In genomic region chr2:153511562-153511961, GRCm38 (mm10) we compare ENCODE assay signal across 30 mouse cellular contexts. TPM values are rescaled to one million over a fixed set of nuclear protein-coding genes. Genes with fewer than 3 reads are reported as not detected.
DNase-seq lines count a peak whose midpoint lies in the region; ATAC-seq lines count a peak whose summit lies in the region.
"Had no signal": no experiment of that assay in that cellular context is flagged by ENCODE, and none has a peak within 500 bp of the region (broad histone marks: within the 10 kb centered on the region; RNA-seq: fewer than 3 reads in every experiment).

No protein-coding gene starts in this region.

- H3K36me3 ChIP-seq in hindbrain, embryonic 13.5 days: no peaks in the 10 kb centered on the region
- H3K36me3 ChIP-seq in hindbrain, embryonic 11.5 days (ENCODE audit: control insufficient read depth, insufficient read depth, low read length): no peaks in the 10 kb centered on the region
- no peaks in the 10 kb centered on the region for H3K36me3 ChIP-seq in embryonic facial prominence, embryonic 10.5 days (replicated peaks)
- H3K36me3 ChIP-seq: embryonic facial prominence, embryonic 15.5 days; limb, embryonic 10.5 days had no signal

- no peak overlapping the region for H3K4me3 ChIP-seq in hindbrain, embryonic 13.5 days
- no peak overlapping the region for H3K4me3 ChIP-seq in hindbrain, embryonic 11.5 days (ENCODE audit: low read depth, low read length)
- no peak overlapping the region for H3K4me3 ChIP-seq in embryonic facial prominence, embryonic 10.5 days
- H3K4me3 ChIP-seq: embryonic facial prominence, embryonic 15.5 days; limb, embryonic 10.5 days; megakaryocyte, embryonic 14.5 days had no signal

- H3K4me1 ChIP-seq in hindbrain, embryonic 13.5 days (replicated peaks): peaks cover 60% of the 10 kb centered on the region
- peaks cover 9% of the 10 kb centered on the region for H3K4me1 ChIP-seq in hindbrain, embryonic 11.5 days (replicated peaks; ENCODE audit: control insufficient read depth, insufficient read depth, low read length)
- peaks cover 62% of the 10 kb centered on the region for H3K4me1 ChIP-seq in embryonic facial prominence, embryonic 10.5 days

- H3K9me3 ChIP-seq in hindbrain, embryonic 13.5 days: no peaks in the 10 kb centered on the region
- H3K9me3 ChIP-seq in hindbrain, embryonic 11.5 days (ENCODE audit: control insufficient read depth, low read length): no peaks in the 10 kb centered on the region
- no peaks in the 10 kb centered on the region for H3K9me3 ChIP-seq in embryonic facial prominence, embryonic 10.5 days
- H3K9me3 ChIP-seq: embryonic facial prominence, embryonic 15.5 days; limb, embryonic 10.5 days; megakaryocyte, embryonic 14.5 days had no signal

- no peak for ATAC-seq in hindbrain, embryonic 13.5 days (ENCODE audit: low FRiP score)
- ATAC-seq in hindbrain, embryonic 11.5 days (ENCODE audit: low FRiP score): no peak
- ATAC-seq: CD4-positive, CD25-positive, alpha-beta regulatory T cell, adult 4 months; inflammation-experienced regulatory T-cells, adult 6 months; Patski had no signal

- WGBS in hindbrain, embryonic 13.5 days: 54% methylated on average over 6 of the region's 6 CpGs
- WGBS in hindbrain, embryonic 11.5 days: 42% methylated on average over 6 of the region's 6 CpGs
- WGBS in embryonic facial prominence, embryonic 10.5 days: 39% methylated on average over 6 of the region's 6 CpGs

- peaks cover 7% of the 10 kb centered on the region; the same call in 1 of the 2 replicates for H3K27me3 ChIP-seq in hindbrain, embryonic 13.5 days
- peaks cover 4% of the 10 kb centered on the region; the same call in 1 of the 2 replicates for H3K27me3 ChIP-seq in hindbrain, embryonic 11.5 days (ENCODE audit: control insufficient read depth, insufficient read depth, low read length)
- H3K27me3 ChIP-seq in embryonic facial prominence, embryonic 10.5 days (replicated peaks; ENCODE audit: low read depth, poor library complexity, severe bottlenecking): peaks cover 57% of the 10 kb centered on the region
- H3K27me3 ChIP-seq: embryonic facial prominence, embryonic 15.5 days; megakaryocyte, embryonic 14.5 days; Patski had no signal

- DNase-seq in cerebellum, adult 8-10 months: peak; percentile 32
- no peak for DNase-seq in cerebellum, adult 9-11 months
- no peak for DNase-seq in hindbrain, embryonic 11.5 days (ENCODE audit: low spot score)
- DNase-seq in layer of hippocampus, adult 9-11 months: peak; percentile 4
- no peak for DNase-seq in layer of hippocampus, postnatal 36 days
- DNase-seq in embryonic facial prominence, embryonic 10.5 days (ENCODE audit: low spot score): peak; percentile 16
- no peak for DNase-seq in ovary, postnatal 10 days (ENCODE audit: low spot score)
- DNase-seq: adrenal gland, adult 8-10 months; cerebellum, adult 11 months; gastrocnemius, postnatal 14 days; heart, adult 18-20 months; heart, postnatal 36 days; kidney, postnatal 14 days; lung, adult 2 months; right cerebral cortex, postnatal 25 days; thymus, postnatal 4 days had no signal

- H3K27ac ChIP-seq in hindbrain, embryonic 13.5 days: no peak overlapping the region
- no peak overlapping the region for H3K27ac ChIP-seq in hindbrain, embryonic 11.5 days (ENCODE audit: low read depth, low read length)
- peak overlapping the region; percentile 26; the same call in 1 of the 2 replicates for H3K27ac ChIP-seq in embryonic facial prominence, embryonic 10.5 days (replicated peaks)
- H3K27ac ChIP-seq: embryonic facial prominence, embryonic 15.5 days; limb, embryonic 10.5 days had no signal

- H3K9ac ChIP-seq in hindbrain, embryonic 13.5 days: 0 out of 2 replicates have a peak overlapping the region, but pooled peaks have one; percentile 19
- H3K9ac ChIP-seq in hindbrain, embryonic 11.5 days (ENCODE audit: low read depth, low read length): no peak overlapping the region
- H3K9ac ChIP-seq: embryonic facial prominence, embryonic 15.5 days had no signal

- H3K4me2 ChIP-seq in hindbrain, embryonic 13.5 days: no peak overlapping the region
- no peak overlapping the region for H3K4me2 ChIP-seq in hindbrain, embryonic 11.5 days (replicated peaks; ENCODE audit: low read depth, low read length)
- H3K4me2 ChIP-seq: embryonic facial prominence, embryonic 15.5 days had no signal

RNA-seq across cellular contexts. Expression of gene Nol4l, which starts 18.2 kb away (rescaled TPM):
- polyA plus RNA-seq in hindbrain, embryonic 13.5 days (2015; fragmentation: Nextera tagmentation; extraction: Ambion mirVana): 42.4 and 43.8 TPM in 2 replicates
- polyA plus RNA-seq in hindbrain, embryonic 11.5 days (2014; fragmentation: Nextera tagmentation; extraction: Ambion mirVana): 26.0 and 26.7 TPM in 2 replicates
- total RNA-seq in layer of hippocampus, postnatal 36 days (2021): 10 to 100 TPM; 47.0 to 47.3 TPM
- polyA plus RNA-seq in embryonic facial prominence, embryonic 10.5 days (2016; fragmentation: Nextera tagmentation; extraction: Ambion mirVana): 23.5 and 23.7 TPM in 2 replicates

RNA-seq across cellular contexts. Expression of gene 4930404H24Rik, which starts 19.0 kb away (rescaled TPM):
- not detected in 2 replicates for polyA plus RNA-seq in hindbrain, embryonic 13.5 days (2015; fragmentation: Nextera tagmentation; extraction: Ambion mirVana)
- polyA plus RNA-seq in hindbrain, embryonic 11.5 days (2014; fragmentation: Nextera tagmentation; extraction: Ambion mirVana): not detected in 2 replicates
- not detected for total RNA-seq in layer of hippocampus, postnatal 36 days (2021)
- not detected in 2 replicates for polyA plus RNA-seq in embryonic facial prominence, embryonic 10.5 days (2016; fragmentation: Nextera tagmentation; extraction: Ambion mirVana)
- total RNA-seq: adrenal gland, adult 8-10 months; ES-E14; gastrocnemius, postnatal 14 days; heart, adult 18-20 months; heart, postnatal 36 days; left cerebral cortex, adult 8-10 months; liver, adult 2 months had no signal
- polyA plus RNA-seq: CD4-positive, CD25-positive, alpha-beta regulatory T cell, adult 4 months; embryonic facial prominence, embryonic 15.5 days; heart, embryonic 14.5 days; inflammation-experienced regulatory T-cells, adult 6 months; limb, embryonic 10.5 days; liver, adult 2 months; lung, adult 2 months; neural tube, embryonic 14.5 days; Patski; spleen, adult 2 months; stomach, embryonic 14.5 days had no signal

Comparison
In these comparisons a context has a peak if more than half of its experiments do, and no peak if none do; other contexts are left out.
1. DNase-seq: peak in cerebellum, adult 8-10 months (single experiment), layer of hippocampus, adult 9-11 months (single experiment) and embryonic facial prominence, embryonic 10.5 days (single experiment); none in cerebellum, adult 9-11 months (single experiment), hindbrain, embryonic 11.5 days (single experiment), layer of hippocampus, postnatal 36 days (0 of 2) and ovary, postnatal 10 days (single experiment).